Mouse (Mus musculus) spleen, adult 2 months (tissue): ENCODE results near the gene Atp6v0a1. TPM values are rescaled to one million over a fixed set of nuclear protein-coding genes. Genes with fewer than 3 reads are reported as not detected.
A peak's percentile ranks its signal among the peaks of the same experiment; 100 is the strongest.

ENCODE experiments used
- DNase-seq, 2 experiments: peaks; one replicate each; pipeline versions ENCODE4 v3.0.0 to v3.0.0-alpha.2; 2012 to 2021; ENCODE audit warnings: low spot score in 2 of 2, low read depth in 1 of 2
- H3K27ac ChIP-seq: fragments of 200-500 bp; 2 replicates; pipeline ENCODE4 v1.5.1; 2012; ENCODE audit warnings: low read length, inconsistent platforms; ENCODE audit not compliant: insufficient read depth
- H3K27me3 ChIP-seq: fragments of 200-500 bp; 2 replicates; pipeline ENCODE4 v1.6.1; 2012; ENCODE audit warnings: mild to moderate bottlenecking, moderate library complexity, low read length, inconsistent platforms; ENCODE audit not compliant: control insufficient read depth, insufficient read depth
- H3K36me3 ChIP-seq: fragments of 200-500 bp; 2 replicates; pipeline ENCODE4 v1.6.1; 2012; ENCODE audit warnings: mild to moderate bottlenecking, low read length, inconsistent platforms; ENCODE audit not compliant: control insufficient read depth, insufficient read depth
- H3K4me1 ChIP-seq: fragments of 200-500 bp; 2 replicates; pipeline ENCODE4 v1.6.1; 2011; ENCODE audit warnings: inconsistent platforms; ENCODE audit not compliant: control insufficient read depth, insufficient read depth, insufficient read length
- H3K4me3 ChIP-seq: fragments of 200-500 bp; 2 replicates; pipeline ENCODE4 v1.5.1; 2011; ENCODE audit warnings: mild to moderate bottlenecking, inconsistent platforms; ENCODE audit not compliant: insufficient read depth, insufficient read length; ENCODE audit errors: extremely low read depth
- CTCF ChIP-seq: fragments of 200-500 bp; IDR thresholded peaks from 2 replicates; pipeline ENCODE4 v1.5.1; 2011; ENCODE audit warnings: mild to moderate bottlenecking, inconsistent platforms; ENCODE audit not compliant: insufficient read depth, insufficient read length, insufficient replicate concordance; ENCODE audit errors: extremely low read depth
- POLR2A ChIP-seq: fragments of 200-500 bp; IDR thresholded peaks from 2 replicates; pipeline ENCODE4 v1.6.1; 2011; ENCODE audit warnings: low read depth, low read length, inconsistent platforms
- WGBS: fragments of 180-500 bp; shearing (Covaris S2); methylation state at CpG from one replicate; pipeline ENCODE4 v1.1.7; 2018; 5-methylcytosine and 5-hydroxymethylcytosine counted together
- polyA plus RNA-seq: library from polyadenylated mRNA; depleted of rRNA; stranded (reverse); fragments of >200 nt; gene quantifications from 2 replicates; pipeline ENCODE4 v1.2.3, GENCODE M21; 2012

Gene Atp6v0a1
- polyA plus RNA-seq, 1 experiment = 41.8 TPM

DNA sequence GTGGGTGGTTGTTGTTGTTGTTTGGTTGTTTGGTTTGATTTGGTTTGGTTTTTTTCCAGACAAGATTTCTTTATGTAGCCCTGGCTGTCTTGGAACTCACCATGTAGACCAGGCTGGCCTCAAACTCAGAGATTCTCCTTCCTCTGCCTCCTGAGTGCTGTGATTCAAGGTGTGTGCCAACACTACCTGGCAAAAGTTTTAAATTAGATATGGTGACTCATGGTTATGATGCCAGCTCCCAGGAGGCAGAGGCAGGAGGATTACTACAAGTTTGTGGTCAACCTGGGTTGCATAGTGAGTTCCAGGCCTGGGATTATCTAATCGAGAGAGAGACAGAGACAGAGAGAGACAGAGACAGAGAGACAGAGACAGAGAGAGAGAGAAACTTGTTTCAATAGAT lies 28.8 kb upstream of the Atp6v0a1 start:
- 79% methylated on average over 1 of the region's 1 CpGs for WGBS
- H3K27ac ChIP-seq = no peak overlapping the region
- H3K4me1 ChIP-seq = no peaks in the 10 kb centered on the region; the same call in 1 of the 2 replicates
- no peak for DNase-seq
- TF ChIP-seq CTCF = no peak
- no peak for TF ChIP-seq POLR2A
- no peaks in the 10 kb centered on the region for H3K36me3 ChIP-seq
- H3K4me3 ChIP-seq = no peak overlapping the region
- 0 out of 2 replicates have a peak, but pooled peaks cover 1% of the 10 kb centered on the region for H3K27me3 ChIP-seq

- no peak for DNase-seq
- Histone ChIP-seq H3K27ac (no peak overlapping the region), H3K27me3 (0 out of 2 replicates have a peak, but pooled peaks cover 1% of the 10 kb centered on the region), H3K4me1 (no peaks in the 10 kb centered on the region; the same call in 1 of the 2 replicates), H3K36me3 (no peaks in the 10 kb centered on the region), H3K4me3 (no peak overlapping the region)
- TF ChIP-seq POLR2A (no peak), CTCF (no peak)
- 81% methylated on average over 3 of the region's 3 CpGs for WGBS
These were observed 28.0 kb upstream of the Atp6v0a1 start for GRCm38 (mm10) chr11:100981236-100981635.

DNA sequence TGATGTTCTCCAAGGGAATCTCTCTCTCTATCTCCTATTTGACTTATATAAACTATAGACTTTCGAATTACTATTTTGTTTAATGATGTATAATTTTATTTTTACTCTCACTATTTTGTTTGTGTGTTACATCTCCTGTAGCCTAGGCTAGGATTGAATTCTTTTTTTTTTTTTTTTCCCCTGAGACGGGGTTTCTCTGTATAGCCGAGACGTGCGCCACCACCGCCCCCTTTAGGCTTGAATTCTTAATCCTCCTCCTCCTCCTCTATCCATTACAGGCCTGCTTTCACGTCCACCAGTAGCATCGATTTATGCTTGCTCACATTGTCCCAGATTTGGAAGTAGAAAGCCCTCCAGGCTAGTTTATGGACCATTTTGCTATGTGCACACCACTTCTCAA lies 27.2 kb upstream of the Atp6v0a1 start:
- no peak for TF ChIP-seq CTCF
- no peak for TF ChIP-seq POLR2A
- no peak overlapping the region for H3K4me3 ChIP-seq
- no peak overlapping the region for H3K27ac ChIP-seq
- no peaks in the 10 kb centered on the region; the same call in 1 of the 2 replicates for H3K4me1 ChIP-seq
- DNase-seq = no peak
- 0 out of 2 replicates have a peak, but pooled peaks cover 1% of the 10 kb centered on the region for H3K27me3 ChIP-seq
- 64% methylated on average over 8 of the region's 8 CpGs for WGBS
- no peaks in the 10 kb centered on the region for H3K36me3 ChIP-seq

GRCm38 (mm10) chr11:100983125-100983777 lies 26.0 kb upstream of the Atp6v0a1 start:
- DNase-seq = peak; percentile 55 to 75
- peak overlapping the region; percentile 23; the same call in 1 of the 2 replicates for H3K4me3 ChIP-seq

GRCm38 (mm10) chr11:100983778-100984131 lies 25.5 kb upstream of the Atp6v0a1 start:
- Histone ChIP-seq H3K36me3 (no peaks in the 10 kb centered on the region), H3K27ac (no peak overlapping the region), H3K4me1 (no peaks in the 10 kb centered on the region; the same call in 1 of the 2 replicates), H3K4me3 (no peak overlapping the region), H3K27me3 (0 out of 2 replicates have a peak, but pooled peaks cover 1% of the 10 kb centered on the region)
- WGBS = 71% methylated on average over 7 of the region's 7 CpGs
- no peak for DNase-seq
- TF ChIP-seq CTCF (no peak), POLR2A (no peak)

More at GRCm38 (mm10) chr11:100983125-100983777, 26.0 kb upstream of the Atp6v0a1 start:
- H3K27ac ChIP-seq = no peak overlapping the region
- H3K36me3 ChIP-seq = no peaks in the 10 kb centered on the region
- WGBS = 4% methylated on average over 20 of the region's 20 CpGs
- H3K27me3 ChIP-seq = 0 out of 2 replicates have a peak, but pooled peaks cover 1% of the 10 kb centered on the region
- no peaks in the 10 kb centered on the region; the same call in 1 of the 2 replicates for H3K4me1 ChIP-seq
- TF ChIP-seq POLR2A (no peak), CTCF (peak; percentile 96)

DNA sequence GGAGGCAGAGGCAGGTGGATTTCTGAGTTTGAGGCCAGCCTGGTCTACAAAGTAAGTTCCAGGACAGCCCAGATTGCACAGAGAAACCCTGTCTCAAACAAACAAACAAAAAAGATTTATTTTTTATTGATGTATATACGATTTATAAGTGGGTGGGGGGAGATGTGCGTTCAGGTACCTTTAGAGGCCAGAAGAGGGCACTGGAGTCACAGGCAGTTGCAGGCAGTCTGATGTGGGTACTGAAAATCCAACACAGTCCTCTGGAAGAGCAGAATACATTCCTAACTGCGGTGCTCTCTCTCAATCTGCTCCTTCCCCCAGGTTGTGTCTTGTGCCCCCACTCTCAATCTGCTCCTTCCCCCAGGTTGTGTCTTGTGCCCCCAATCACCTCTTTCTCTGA lies 23.6 kb upstream of the Atp6v0a1 start:
- Histone ChIP-seq H3K27ac (no peak overlapping the region), H3K4me1 (no peaks in the 10 kb centered on the region; the same call in 1 of the 2 replicates), H3K27me3 (0 out of 2 replicates have a peak, but pooled peaks cover 1% of the 10 kb centered on the region), H3K4me3 (no peak overlapping the region), H3K36me3 (no peaks in the 10 kb centered on the region)
- DNase-seq = no peak
- TF ChIP-seq POLR2A = no peak
- peak; percentile 45; the same call in 1 of the 2 replicates for TF ChIP-seq CTCF
- WGBS = 81% methylated on average over 3 of the region's 3 CpGs

DNA sequence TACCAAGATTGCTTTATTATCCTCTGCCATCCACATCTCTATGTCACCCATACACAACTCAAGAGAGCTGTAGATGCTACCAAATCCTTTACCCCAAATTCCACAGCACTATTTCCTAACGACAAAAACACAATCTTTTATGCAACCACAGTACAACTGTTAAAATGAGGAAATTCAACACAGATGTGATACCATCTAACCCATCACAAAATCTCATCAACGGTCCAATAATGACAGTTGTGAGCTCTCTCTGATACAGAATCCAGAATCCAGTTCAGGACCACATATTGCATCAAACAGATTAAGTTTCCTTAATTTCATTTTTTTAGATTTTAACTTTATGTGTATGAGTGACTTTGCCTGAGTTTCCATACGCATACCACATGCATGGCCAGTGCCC lies 20.6 kb upstream of the Atp6v0a1 start:
- no peak for DNase-seq
- H3K4me3 ChIP-seq = no peak overlapping the region
- no peaks in the 10 kb centered on the region for H3K4me1 ChIP-seq
- 38% methylated on average over 3 of the region's 3 CpGs for WGBS
- H3K27me3 ChIP-seq = no peaks in the 10 kb centered on the region
- H3K36me3 ChIP-seq = no peaks in the 10 kb centered on the region
- no peak overlapping the region for H3K27ac ChIP-seq
- TF ChIP-seq POLR2A (no peak), CTCF (no peak)
